Mouse (Mus musculus) MEL (cell line): Measurements from ENCODE around the gene Pygm.

Experiments
- CHD1 ChIP-seq: IDR thresholded peaks from 2 replicates; pipeline ENCODE4 v1.6.1; 2012; ENCODE audit warnings: low read depth, mild to moderate bottlenecking, inconsistent platforms, low read length, improper control_type of control experiment
- CHD2 ChIP-seq: IDR thresholded peaks from 2 replicates; pipeline ENCODE4 v1.6.1; 2011; ENCODE audit warnings: low read length, improper control_type of control experiment
- CTCF ChIP-seq, 3 experiments: IDR thresholded peaks in 2 of 3; conservative IDR thresholded peaks in 1 of 3; 2 replicates each; pipeline ENCODE4 v1.5.1; 2011 to 2012; ENCODE audit warnings: low read length in 3 of 3, low read depth in 2 of 3, mild to moderate bottlenecking in 2 of 3, improper control_type of control experiment in 1 of 3, inconsistent platforms in 1 of 3, mixed read lengths in 1 of 3, moderate library complexity in 1 of 3; ENCODE audit not compliant: control insufficient read depth in 1 of 3, insufficient read depth in 1 of 3, poor library complexity in 1 of 3, severe bottlenecking in 1 of 3
- E2F4 ChIP-seq: IDR thresholded peaks from 2 replicates; pipeline ENCODE4 v1.6.1; 2011; ENCODE audit warnings: low read depth, low read length, improper control_type of control experiment, borderline replicate concordance
- GATA1 ChIP-seq: IDR thresholded peaks from 2 replicates; pipeline ENCODE4 v1.6.1; 2011; ENCODE audit warnings: low read depth, low read length, improper control_type of control experiment
- MAX ChIP-seq: IDR thresholded peaks from 2 replicates; pipeline ENCODE4 v1.6.1; 2011; ENCODE audit warnings: low read length, improper control_type of control experiment
- MEF2A ChIP-seq: IDR thresholded peaks from 2 replicates; pipeline ENCODE4 v1.6.1; 2014; ENCODE audit warnings: low read depth, mild to moderate bottlenecking, inconsistent platforms, low read length, improper control_type of control experiment; ENCODE audit not compliant: poor library complexity, insufficient replicate concordance, severe bottlenecking; ENCODE audit errors: extremely low read depth
- NRF1 ChIP-seq: IDR thresholded peaks from 2 replicates; pipeline ENCODE4 v1.6.1; 2014; ENCODE audit warnings: low read depth, mild to moderate bottlenecking, inconsistent platforms, low read length, improper control_type of control experiment, moderate library complexity; ENCODE audit not compliant: poor library complexity, insufficient read depth, severe bottlenecking
- POLR2A ChIP-seq, 2 experiments: IDR thresholded peaks; 2 replicates each; pipeline ENCODE4 v1.6.1; 2011 to 2012; ENCODE audit warnings: low read length in 2 of 2, mild to moderate bottlenecking in 2 of 2, control low read depth in 1 of 2, improper control_type of control experiment in 1 of 2, low read depth in 1 of 2, moderate library complexity in 1 of 2; ENCODE audit not compliant: control insufficient read depth in 1 of 2, insufficient read depth in 1 of 2, poor library complexity in 1 of 2
- POLR2AphosphoS2 ChIP-seq: IDR thresholded peaks from 2 replicates; pipeline ENCODE4 v1.6.1; 2011; ENCODE audit warnings: low read length, improper control_type of control experiment
- ZKSCAN1 ChIP-seq: IDR thresholded peaks from 2 replicates; pipeline ENCODE4 v1.6.1; 2012; ENCODE audit warnings: low read depth, mild to moderate bottlenecking, inconsistent platforms, low read length, improper control_type of control experiment, moderate library complexity

- TF ChIP-seq POLR2AphosphoS2 (no peak), ZKSCAN1 (no peak), CHD1 (no peak), MEF2A (no peak), E2F4 (no peak), MAX (no peak), CTCF (IDR thresholded peaks at IDR 0.05 in 2 of 3, conservative IDR thresholded peaks at IDR 0.05 in 1 of 3; ENCODE audit: control insufficient read depth in 1 of 3, insufficient read depth in 1 of 3, low read depth in 2 of 3, low read length in 3 of 3, poor library complexity in 1 of 3, severe bottlenecking in 1 of 3) (no peak), CHD2 (no peak), POLR2A (IDR thresholded peaks at IDR 0.05; ENCODE audit: control insufficient read depth in 1 of 2, insufficient read depth in 1 of 2, low read depth in 1 of 2, low read length in 2 of 2, poor library complexity in 1 of 2) (no peak), GATA1 (no peak), NRF1 (no peak)
Observed at GRCm38 (mm10) chr19:6342276-6342933, 41.8 kb upstream of the Pygm start.
